Mouse (Mus musculus): Measurements from ENCODE around the gene Tgoln1. TPM values are rescaled to one million over a fixed set of nuclear protein-coding genes. Genes with fewer than 3 reads are reported as not detected.

The Tgoln1 gene
- polyA plus RNA-seq, 1 experiment from 2014 or later: 22.2 TPM

- no peak overlapping the region for H3K4me3 ChIP-seq
- no peak for DNase-seq (ENCODE audit: low spot score)
- peaks cover 30% of the 10 kb centered on the region for H3K36me3 ChIP-seq
- no peaks in the 10 kb centered on the region for H3K4me1 ChIP-seq
- WGBS: 48% methylated on average over 3 of the region's 3 CpGs
- no peak overlapping the region for H3K27ac ChIP-seq
- H3K27me3 ChIP-seq (ENCODE audit: low read depth, poor library complexity, severe bottlenecking): no peaks in the 10 kb centered on the region
- no peaks in the 10 kb centered on the region for H3K9me3 ChIP-seq (replicated peaks)
These were observed 6.1 kb upstream of the Tgoln1 start for GRCm38 (mm10) chr6:72622917-72623316.

GRCm38 (mm10) chr6:72620920-72621319 is 4.1 kb upstream of the Tgoln1 start:
- 89% methylated on average over 5 of the region's 5 CpGs for whole genome bisulfite sequencing

DNA sequence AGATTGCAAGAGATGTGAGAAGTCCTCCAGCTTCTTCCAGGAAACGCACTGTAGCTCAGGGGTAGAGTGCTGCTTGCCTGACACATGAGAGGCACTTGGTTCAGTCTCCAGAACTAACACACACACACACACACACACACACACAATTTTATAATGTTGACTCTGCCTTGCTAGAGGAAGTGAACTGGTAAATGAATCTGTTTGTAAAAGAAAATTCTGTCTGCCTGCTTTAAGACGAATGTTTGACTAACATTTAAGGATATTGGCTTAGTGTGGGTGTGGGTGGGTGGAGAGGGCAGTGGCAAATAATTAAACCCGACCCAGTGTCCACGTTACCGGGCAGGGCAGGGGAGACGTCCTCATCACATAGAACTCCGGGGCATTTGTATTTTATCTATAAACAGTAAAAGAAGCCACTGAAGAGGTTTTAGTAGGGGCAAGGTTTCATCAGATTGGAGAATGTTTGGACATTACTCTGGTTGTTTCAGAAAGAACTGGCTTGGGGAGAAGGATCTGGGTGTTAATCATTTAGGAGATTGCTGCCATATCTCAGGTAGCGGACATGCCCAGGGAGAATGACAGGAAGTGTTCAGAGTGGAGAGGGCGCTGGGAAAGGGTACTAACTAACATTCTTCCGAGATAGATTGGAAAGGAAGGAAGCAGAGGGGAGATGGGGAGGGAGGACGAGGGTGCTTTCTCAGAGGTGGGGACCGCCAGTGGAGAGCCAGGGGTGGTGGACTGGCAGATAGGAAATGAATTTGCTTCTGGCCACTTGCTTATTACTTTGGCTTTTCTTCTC is 3.1 kb upstream of the Tgoln1 start:
- Histone ChIP-seq H3K36me3 (0 out of 2 replicates have a peak, but pooled peaks cover 3% of the 10 kb centered on the region), H3K27ac (no peak overlapping the region), H3K9me3 (replicated peaks) (no peaks in the 10 kb centered on the region), H3K4me3 (no peak overlapping the region), H3K4me1 (peaks cover 18% of the 10 kb centered on the region), H3K27me3 (ENCODE audit: low read depth, poor library complexity, severe bottlenecking) (no peaks in the 10 kb centered on the region)
- 66% methylated on average over 12 of the region's 12 CpGs for WGBS
- DNase-seq (ENCODE audit: low spot score): no peak

More at GRCm38 (mm10) chr6:72620920-72621319, 4.1 kb upstream of the Tgoln1 start:
- Histone ChIP-seq H3K36me3 (peaks cover 11% of the 10 kb centered on the region), H3K4me1 (peaks cover 8% of the 10 kb centered on the region), H3K9me3 (replicated peaks) (no peaks in the 10 kb centered on the region), H3K4me3 (no peak overlapping the region), H3K27me3 (ENCODE audit: low read depth, poor library complexity, severe bottlenecking) (no peaks in the 10 kb centered on the region), H3K27ac (no peak overlapping the region)
- no peak for DNase-seq (ENCODE audit: low spot score)

DNA sequence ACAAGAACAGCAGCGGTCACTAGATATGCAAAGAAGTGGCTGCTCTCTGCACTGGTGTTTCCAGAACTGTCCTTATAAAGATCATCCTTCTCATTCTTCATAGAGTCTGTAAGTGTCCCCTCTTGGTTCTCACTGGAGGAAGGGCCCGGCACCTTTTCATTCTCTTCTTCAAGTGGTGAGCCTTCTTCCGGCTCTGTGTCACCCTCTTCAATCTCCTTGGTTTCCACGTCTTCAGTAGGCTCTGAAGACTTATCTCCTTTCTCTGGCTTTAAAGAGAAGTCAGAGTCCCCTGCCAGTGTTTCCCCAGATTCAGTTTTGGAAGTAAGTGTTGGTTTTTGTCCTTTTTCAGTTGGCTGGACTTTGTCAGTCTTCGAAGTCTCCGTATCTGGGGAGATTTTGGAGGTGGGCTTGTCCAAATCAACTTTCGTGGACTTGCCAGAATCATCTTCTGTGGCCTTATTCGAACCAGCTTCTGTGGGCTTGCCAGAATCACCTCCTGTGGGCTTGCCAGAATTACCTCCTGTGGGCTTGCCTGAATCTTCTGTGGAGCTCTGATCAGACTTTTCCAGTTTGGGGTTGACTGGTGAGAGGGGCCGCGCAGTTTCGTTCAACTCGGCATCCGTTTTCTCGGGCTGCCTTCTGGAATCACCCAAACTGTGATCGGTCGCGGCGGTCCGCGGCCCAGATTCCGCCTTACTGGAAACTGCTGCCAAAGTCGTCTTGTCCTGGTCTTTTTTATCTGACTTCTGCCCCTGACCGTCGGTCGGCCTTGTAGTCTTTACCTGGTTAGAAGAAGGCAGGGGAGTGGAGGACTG is 1.0 kb downstream of the Tgoln1 start:
- Histone ChIP-seq H3K4me3 (peak overlapping the region; percentile 85), H3K4me1 (peaks cover 29% of the 10 kb centered on the region), H3K36me3 (peaks cover 31% of the 10 kb centered on the region), H3K9me3 (replicated peaks) (no peaks in the 10 kb centered on the region), H3K27me3 (ENCODE audit: low read depth, poor library complexity, severe bottlenecking) (no peaks in the 10 kb centered on the region), H3K27ac (peak overlapping the region; percentile 86)
- WGBS: 31% methylated on average over 25 of the region's 25 CpGs
- no peak for DNase-seq (ENCODE audit: low spot score)

DNA sequence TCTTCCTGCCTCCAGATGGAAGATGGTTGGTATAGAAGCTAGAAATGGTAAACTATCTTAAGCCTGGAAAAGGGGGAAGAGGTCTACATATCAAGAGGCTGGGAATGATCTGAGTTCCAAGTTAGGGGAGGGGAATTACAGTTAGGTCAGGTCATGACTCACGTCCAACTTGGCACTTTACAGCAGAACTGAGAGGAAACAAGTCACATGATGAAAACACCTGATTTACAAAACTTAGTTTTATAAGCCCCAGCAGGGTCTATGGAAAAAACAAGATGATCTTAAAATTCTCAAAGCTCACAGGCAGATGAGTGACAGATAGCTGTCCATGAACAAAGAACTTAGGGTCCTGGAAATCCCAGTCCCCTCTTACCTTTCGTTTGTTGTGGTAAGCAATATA is 1.6 kb downstream of the Tgoln1 start:
- Histone ChIP-seq H3K27ac (no peak overlapping the region), H3K36me3 (peaks cover 38% of the 10 kb centered on the region), H3K9me3 (replicated peaks) (no peaks in the 10 kb centered on the region), H3K27me3 (ENCODE audit: low read depth, poor library complexity, severe bottlenecking) (no peaks in the 10 kb centered on the region), H3K4me3 (peak overlapping the region; percentile 85), H3K4me1 (peaks cover 29% of the 10 kb centered on the region)
- no peak for DNase-seq (ENCODE audit: low spot score)
- WGBS: 76% methylated on average over 2 of the region's 2 CpGs

GRCm38 (mm10) chr6:72610261-72610660 is 6.5 kb downstream of the Tgoln1 start:
- H3K4me1 ChIP-seq: peaks cover 14% of the 10 kb centered on the region
- H3K36me3 ChIP-seq: peaks cover 81% of the 10 kb centered on the region
- H3K9me3 ChIP-seq (replicated peaks): no peaks in the 10 kb centered on the region
- no peaks in the 10 kb centered on the region for H3K27me3 ChIP-seq (ENCODE audit: low read depth, poor library complexity, severe bottlenecking)
- no peak for DNase-seq (ENCODE audit: low spot score)
- H3K4me3 ChIP-seq: no peak overlapping the region
- WGBS: 90% methylated on average over 4 of the region's 4 CpGs
- no peak overlapping the region for H3K27ac ChIP-seq

DNA sequence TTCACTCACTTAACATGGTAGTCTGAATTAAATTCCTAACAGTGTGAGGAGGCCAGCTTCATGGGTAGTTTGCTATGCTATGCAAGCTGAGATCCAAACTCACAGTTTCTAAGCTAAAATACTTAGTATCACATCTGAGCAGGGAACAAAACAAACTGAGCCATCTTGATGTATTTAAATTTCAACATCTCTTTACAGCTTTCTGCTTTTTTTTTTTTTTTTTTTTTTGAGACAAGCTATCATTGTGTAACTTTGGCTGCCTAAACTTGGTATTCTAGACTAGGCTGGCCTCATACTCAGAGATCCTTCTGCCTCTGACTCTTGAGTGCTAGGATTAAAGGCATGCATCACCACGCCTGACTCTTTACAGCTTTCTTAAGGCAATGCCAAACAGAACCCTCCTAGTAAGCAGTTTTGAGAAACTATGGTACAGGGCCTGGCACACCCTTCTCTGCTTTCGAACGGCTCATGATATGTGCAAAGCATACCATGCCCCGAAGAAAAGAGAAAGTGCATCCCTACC is 8.1 kb downstream of the Tgoln1 start:
- Histone ChIP-seq H3K27ac (no peak overlapping the region), H3K36me3 (peaks cover 91% of the 10 kb centered on the region), H3K9me3 (replicated peaks) (no peaks in the 10 kb centered on the region), H3K27me3 (ENCODE audit: low read depth, poor library complexity, severe bottlenecking) (no peaks in the 10 kb centered on the region), H3K4me3 (no peak overlapping the region), H3K4me1 (no peaks in the 10 kb centered on the region)
- 91% methylated on average over 4 of the region's 4 CpGs for WGBS
- no peak for DNase-seq (ENCODE audit: low spot score)

GRCm38 (mm10) chr6:72607676-72608075 is 9.1 kb downstream of the Tgoln1 start:
- DNase-seq (ENCODE audit: low spot score): no peak
- H3K4me3 ChIP-seq: no peak overlapping the region
- WGBS: 92% methylated on average over 5 of the region's 5 CpGs
- H3K9me3 ChIP-seq (replicated peaks): no peaks in the 10 kb centered on the region
- H3K27ac ChIP-seq: no peak overlapping the region
- H3K4me1 ChIP-seq: no peaks in the 10 kb centered on the region
- peaks cover 84% of the 10 kb centered on the region for H3K36me3 ChIP-seq
- no peaks in the 10 kb centered on the region for H3K27me3 ChIP-seq (ENCODE audit: low read depth, poor library complexity, severe bottlenecking)

GRCm38 (mm10) chr6:72607060-72607459 is 9.7 kb downstream of the Tgoln1 start:
- no peaks in the 10 kb centered on the region for H3K4me1 ChIP-seq
- DNase-seq (ENCODE audit: low spot score): no peak
- no peak overlapping the region for H3K27ac ChIP-seq
- H3K4me3 ChIP-seq: no peak overlapping the region
- 88% methylated on average over 4 of the region's 4 CpGs for WGBS
- H3K27me3 ChIP-seq (ENCODE audit: low read depth, poor library complexity, severe bottlenecking): no peaks in the 10 kb centered on the region
- H3K36me3 ChIP-seq: peaks cover 81% of the 10 kb centered on the region
- no peaks in the 10 kb centered on the region for H3K9me3 ChIP-seq (replicated peaks)

DNA sequence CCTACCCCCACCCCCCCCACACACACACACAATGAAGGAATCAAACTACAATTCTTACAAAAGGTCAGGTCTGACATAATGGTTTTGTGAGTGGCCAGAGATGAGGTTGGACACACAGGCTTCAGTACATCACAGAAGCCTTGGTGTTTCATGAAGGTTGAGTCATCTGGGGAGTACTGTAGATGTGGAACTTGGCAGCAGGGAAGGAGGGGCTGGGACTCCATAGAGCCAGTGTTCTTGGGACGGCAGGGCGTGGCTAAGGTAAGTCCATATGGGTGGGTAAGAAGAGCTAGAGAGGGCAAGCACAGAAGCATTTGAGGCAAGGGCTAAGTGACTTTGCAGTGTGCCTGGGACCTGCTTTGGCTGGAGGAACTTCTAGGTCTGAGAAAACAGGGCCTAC is 12.7 kb downstream of the Tgoln1 start:
- Histone ChIP-seq H3K4me3 (no peak overlapping the region), H3K27me3 (ENCODE audit: low read depth, poor library complexity, severe bottlenecking) (no peaks in the 10 kb centered on the region), H3K27ac (no peak overlapping the region), H3K4me1 (peaks cover 3% of the 10 kb centered on the region), H3K9me3 (replicated peaks) (no peaks in the 10 kb centered on the region), H3K36me3 (peaks cover 51% of the 10 kb centered on the region)
- no peak for DNase-seq (ENCODE audit: low spot score)
- WGBS: 92% methylated on average over 2 of the region's 2 CpGs

- Histone ChIP-seq H3K27me3 (ENCODE audit: low read depth, poor library complexity, severe bottlenecking) (no peaks in the 10 kb centered on the region), H3K4me3 (no peak overlapping the region), H3K4me1 (peaks cover 21% of the 10 kb centered on the region), H3K27ac (no peak overlapping the region), H3K9me3 (replicated peaks) (no peaks in the 10 kb centered on the region), H3K36me3 (peaks cover 33% of the 10 kb centered on the region)
- peak; percentile 76 for DNase-seq (ENCODE audit: low spot score)
- WGBS: 70% methylated on average over 1 of the region's 1 CpGs
These were observed 15.1 kb downstream of the Tgoln1 start for GRCm38 (mm10) chr6:72601732-72602131.

GRCm38 (mm10) chr6:72600771-72601170 is 16.0 kb downstream of the Tgoln1 start:
- Histone ChIP-seq H3K9me3 (replicated peaks) (no peaks in the 10 kb centered on the region), H3K36me3 (peaks cover 24% of the 10 kb centered on the region), H3K4me3 (no peak overlapping the region), H3K4me1 (peaks cover 21% of the 10 kb centered on the region), H3K27me3 (ENCODE audit: low read depth, poor library complexity, severe bottlenecking) (no peaks in the 10 kb centered on the region), H3K27ac (no peak overlapping the region)
- no peak for DNase-seq (ENCODE audit: low spot score)
- 88% methylated on average over 12 of the region's 12 CpGs for WGBS

DNA sequence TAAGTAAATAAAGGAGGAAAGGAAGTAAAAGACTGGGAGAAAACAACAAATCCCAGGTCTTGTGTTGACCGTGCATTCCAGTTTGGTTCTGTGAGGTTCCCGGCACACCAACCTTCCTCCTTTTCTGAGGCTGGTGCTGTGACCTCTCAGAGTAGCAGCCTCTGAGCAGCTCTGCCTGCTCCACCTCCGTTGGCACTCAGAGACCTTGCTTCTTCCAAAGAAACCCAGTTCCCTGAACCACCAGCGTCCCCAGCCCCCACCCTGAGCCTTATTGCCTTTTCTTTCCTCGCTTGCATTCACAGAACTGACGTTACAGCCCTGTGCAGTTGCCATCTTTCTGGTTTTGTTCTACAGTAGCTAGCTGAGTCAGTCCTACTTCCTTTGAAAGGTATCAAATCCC is 16.6 kb downstream of the Tgoln1 start:
- no peak for DNase-seq (ENCODE audit: low spot score)
- Histone ChIP-seq H3K4me1 (peaks cover 21% of the 10 kb centered on the region), H3K27me3 (ENCODE audit: low read depth, poor library complexity, severe bottlenecking) (no peaks in the 10 kb centered on the region), H3K27ac (no peak overlapping the region), H3K36me3 (peaks cover 18% of the 10 kb centered on the region), H3K9me3 (replicated peaks) (no peaks in the 10 kb centered on the region), H3K4me3 (no peak overlapping the region)
- 83% methylated on average over 6 of the region's 6 CpGs for WGBS
